Mouse (Mus musculus): ENCODE measurements around the gene Dbh.

Dbh gene

GRCm38 (mm10) chr2:27164796-27165590 is at the start of gene Dbh:
Gene Dbh, plus strand, starts transcription at chr2:27165233.
- no peak for DNase-seq

- DNase-seq, result no peak
These were observed 46.6 kb upstream of the Dbh start for GRCm38 (mm10) chr2:27118452-27118851.

- no peak for DNase-seq
These were observed 45.3 kb upstream of the Dbh start for GRCm38 (mm10) chr2:27119766-27120165.

- DNase-seq, result peak; percentile 70
These were observed 44.8 kb upstream of the Dbh start for GRCm38 (mm10) chr2:27120241-27120641.

- DNase-seq, result peak; percentile 93
These were observed 43.2 kb upstream of the Dbh start for GRCm38 (mm10) chr2:27121626-27122355.

- DNase-seq, result peak; percentile 59
These were observed 42.5 kb upstream of the Dbh start for GRCm38 (mm10) chr2:27122578-27122977.

GRCm38 (mm10) chr2:27123121-27123520 is 41.9 kb upstream of the Dbh start:
- peak; percentile 59 for DNase-seq

GRCm38 (mm10) chr2:27125979-27126378 is 39.1 kb upstream of the Dbh start:
- peak; percentile 91 for DNase-seq

GRCm38 (mm10) chr2:27126496-27126895 is 38.5 kb upstream of the Dbh start:
- DNase-seq, result peak; percentile 85

GRCm38 (mm10) chr2:27128990-27129389 is 36.0 kb upstream of the Dbh start:
- DNase-seq, result no peak

GRCm38 (mm10) chr2:27135935-27136334 is 29.1 kb upstream of the Dbh start:
- DNase-seq, result no peak

- no peak for DNase-seq
These were observed 28.7 kb upstream of the Dbh start for GRCm38 (mm10) chr2:27136336-27136735.

- no peak for DNase-seq
These were observed 28.2 kb upstream of the Dbh start for GRCm38 (mm10) chr2:27136789-27137188.

GRCm38 (mm10) chr2:27138356-27138755 is 26.7 kb upstream of the Dbh start:
- no peak for DNase-seq

GRCm38 (mm10) chr2:27141950-27142693 is 22.9 kb upstream of the Dbh start, which contains the start of gene Fam163b:
Gene Fam163b, minus strand, starts transcription at chr2:27142491.
- DNase-seq, result peak; percentile 86

GRCm38 (mm10) chr2:27144957-27145356 is 20.1 kb upstream of the Dbh start:
- no peak for DNase-seq

- DNase-seq, result no peak
These were observed 18.2 kb upstream of the Dbh start for GRCm38 (mm10) chr2:27146840-27147239.

GRCm38 (mm10) chr2:27149457-27149856 is 15.6 kb upstream of the Dbh start:
- no peak for DNase-seq

GRCm38 (mm10) chr2:27154466-27155185 is 10.4 kb upstream of the Dbh start:
- DNase-seq, result no peak

- no peak for DNase-seq
These were observed 8.4 kb upstream of the Dbh start for GRCm38 (mm10) chr2:27156596-27156995.

GRCm38 (mm10) chr2:27161526-27161925 is 3.5 kb upstream of the Dbh start:
- no peak for DNase-seq

- DNase-seq, result no peak
These were observed 2.4 kb upstream of the Dbh start for GRCm38 (mm10) chr2:27162656-27163055.

- no peak for DNase-seq
These were observed 1.2 kb upstream of the Dbh start for GRCm38 (mm10) chr2:27163851-27164250.

All from thymus, postnatal 4 days (tissue).